In the genomic region with DNA sequence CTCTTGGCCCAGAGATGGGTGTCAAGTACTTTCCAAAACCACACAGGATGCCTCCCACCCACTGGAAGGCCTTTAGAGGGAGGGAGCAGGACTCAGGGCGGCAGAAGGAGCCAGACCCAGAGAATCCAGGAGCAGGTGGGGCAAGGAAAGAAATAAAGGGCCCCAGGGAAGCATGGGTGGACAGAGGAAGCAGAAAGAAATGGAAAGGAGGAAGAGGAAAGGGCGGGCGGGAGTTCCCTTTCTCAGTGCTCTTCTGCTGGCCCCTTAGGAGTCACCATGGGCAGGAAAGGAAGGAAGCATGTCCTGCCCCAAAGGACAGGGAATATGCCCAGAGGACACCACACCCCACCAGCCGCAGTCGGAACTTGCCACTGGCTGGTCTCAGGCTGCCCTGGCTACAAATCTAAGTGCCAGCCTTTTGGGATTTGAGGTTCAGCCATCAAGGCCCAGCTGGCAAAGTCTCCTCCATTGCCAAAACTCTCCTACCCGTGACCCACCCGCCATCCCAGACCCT, we compare ENCODE assay signal across 16 mouse cellular contexts. TPM values are rescaled to one million over a fixed set of nuclear protein-coding genes. Genes with fewer than 3 reads are reported as not detected.
DNase-seq lines count a peak whose midpoint lies in the region; ATAC-seq and TF ChIP-seq lines count a peak whose summit lies in the region.
"Had no signal": no experiment of that assay in that cellular context is flagged by ENCODE, and none has a peak within 500 bp of the region (broad histone marks: within the 10 kb centered on the region; RNA-seq: fewer than 3 reads in every experiment).

No protein-coding gene starts in this region.

- H3K4me1 ChIP-seq in heart, embryonic 10.5 days = peaks cover 67% of the 10 kb centered on the region
- H3K4me1 ChIP-seq in stomach, embryonic 14.5 days (ENCODE audit: control insufficient read depth, insufficient read depth, low read length) = peaks cover 22% of the 10 kb centered on the region
- no peaks in the 10 kb centered on the region for H3K4me1 ChIP-seq in stomach, postnatal 0 days (replicated peaks; ENCODE audit: control insufficient read depth, insufficient read depth)
- H3K4me1 ChIP-seq in limb, embryonic 11.5 days (ENCODE audit: control insufficient read depth, insufficient read depth, low read length) = peaks cover 44% of the 10 kb centered on the region

- DNase-seq in heart, embryonic 10.5 days (ENCODE audit: low spot score) = no peak
- no peak for DNase-seq in heart, postnatal 10 days
- no peak for DNase-seq in stomach, postnatal 0 days (ENCODE audit: low spot score)
- DNase-seq in limb, embryonic 11.5 days (ENCODE audit: low spot score) = no peak
- no peak for DNase-seq in cerebellum, postnatal 4 days (ENCODE audit: low spot score in 2 of 2)
- no peak for DNase-seq in layer of hippocampus, postnatal 36 days
- DNase-seq: adrenal gland, adult 8-10 months; cerebellum, postnatal 36 days; kidney, adult 2 months; lung, embryonic 14.5 days; right cerebral cortex, postnatal 14 days had no signal

- H3K4me3 ChIP-seq in heart, embryonic 10.5 days = no peak overlapping the region
- H3K4me3 ChIP-seq in stomach, embryonic 14.5 days (ENCODE audit: low read depth, low read length) = no peak overlapping the region
- H3K4me3 ChIP-seq in stomach, postnatal 0 days (ENCODE audit: low read depth, low read length) = no peak overlapping the region
- no peak overlapping the region for H3K4me3 ChIP-seq in limb, embryonic 11.5 days (ENCODE audit: low read depth, low read length)
- H3K4me3 ChIP-seq: hindbrain, embryonic 15.5 days had no signal

- TF ChIP-seq CTCF in stomach, postnatal 0 days (IDR thresholded peaks at IDR 0.05; ENCODE audit: low read depth) = no peak

- no peak for TF ChIP-seq EP300 in stomach, postnatal 0 days (optimal IDR thresholded peaks at IDR 0.05)

- no peak overlapping the region for H3K4me2 ChIP-seq in stomach, embryonic 14.5 days (replicated peaks; ENCODE audit: low read depth, low read length)
- H3K4me2 ChIP-seq in stomach, postnatal 0 days (replicated peaks; ENCODE audit: low read depth) = no peak overlapping the region
- no peak overlapping the region for H3K4me2 ChIP-seq in limb, embryonic 11.5 days (ENCODE audit: low read depth, severe bottlenecking)
- H3K4me2 ChIP-seq: hindbrain, embryonic 15.5 days; lung, embryonic 14.5 days had no signal

- H3K9me3 ChIP-seq in heart, embryonic 10.5 days = no peaks in the 10 kb centered on the region
- H3K9me3 ChIP-seq in stomach, embryonic 14.5 days (ENCODE audit: control insufficient read depth, low read depth, low read length) = no peaks in the 10 kb centered on the region
- no peaks in the 10 kb centered on the region for H3K9me3 ChIP-seq in stomach, postnatal 0 days (ENCODE audit: control insufficient read depth, low read length)
- no peaks in the 10 kb centered on the region for H3K9me3 ChIP-seq in limb, embryonic 11.5 days (ENCODE audit: control insufficient read depth, low read length)
- H3K9me3 ChIP-seq: hindbrain, embryonic 15.5 days had no signal

- peaks cover 7% of the 10 kb centered on the region for H3K27me3 ChIP-seq in heart, embryonic 10.5 days (ENCODE audit: insufficient read depth, poor library complexity, severe bottlenecking)
- H3K27me3 ChIP-seq in stomach, embryonic 14.5 days (ENCODE audit: control insufficient read depth, insufficient read depth, low read length) = no peaks in the 10 kb centered on the region
- H3K27me3 ChIP-seq in stomach, postnatal 0 days (ENCODE audit: control insufficient read depth, insufficient read depth, low read length) = no peaks in the 10 kb centered on the region
- no peaks in the 10 kb centered on the region for H3K27me3 ChIP-seq in limb, embryonic 11.5 days (ENCODE audit: control insufficient read depth, insufficient read depth, low read length)
- H3K27me3 ChIP-seq: hindbrain, embryonic 15.5 days; Patski had no signal

- intact Hi-C loops in heart, postnatal 10 days (cut with DNase I) = no loop called here

- no peak overlapping the region for H3K9ac ChIP-seq in stomach, embryonic 14.5 days (replicated peaks; ENCODE audit: low read depth, low read length)
- no peak overlapping the region for H3K9ac ChIP-seq in stomach, postnatal 0 days (ENCODE audit: low read length)
- no peak overlapping the region for H3K9ac ChIP-seq in limb, embryonic 11.5 days (ENCODE audit: low read length)
- H3K9ac ChIP-seq: hindbrain, embryonic 15.5 days; lung, embryonic 14.5 days had no signal

- peak overlapping the region; percentile 62; the same call in 1 of the 2 replicates for H3K27ac ChIP-seq in heart, embryonic 10.5 days
- H3K27ac ChIP-seq in stomach, embryonic 14.5 days (ENCODE audit: low read length) = peak overlapping the region; percentile 10; the same call in 1 of the 2 replicates
- H3K27ac ChIP-seq in stomach, postnatal 0 days (replicated peaks) = no peak overlapping the region
- peak overlapping the region; percentile 77 for H3K27ac ChIP-seq in limb, embryonic 11.5 days (replicated peaks; ENCODE audit: low read depth, low read length)
- H3K27ac ChIP-seq: hindbrain, embryonic 15.5 days had no signal

- WGBS in heart, embryonic 10.5 days = 67% methylated on average over 7 of the region's 7 CpGs
- 82% methylated on average over 7 of the region's 7 CpGs for WGBS in stomach, embryonic 14.5 days
- 82% methylated on average over 7 of the region's 7 CpGs for WGBS in stomach, postnatal 0 days
- 66% methylated on average over 7 of the region's 7 CpGs for WGBS in limb, embryonic 11.5 days

- H3K36me3 ChIP-seq in heart, embryonic 10.5 days = no peaks in the 10 kb centered on the region
- H3K36me3 ChIP-seq in stomach, embryonic 14.5 days (ENCODE audit: control insufficient read depth, insufficient read depth, low read length) = no peaks in the 10 kb centered on the region
- no peaks in the 10 kb centered on the region for H3K36me3 ChIP-seq in stomach, postnatal 0 days (ENCODE audit: control insufficient read depth, insufficient read depth, low read length)
- H3K36me3 ChIP-seq in limb, embryonic 11.5 days (ENCODE audit: control insufficient read depth, insufficient read depth, low read length) = no peaks in the 10 kb centered on the region
- H3K36me3 ChIP-seq: hindbrain, embryonic 15.5 days had no signal

- no peak for ATAC-seq in stomach, embryonic 14.5 days (ENCODE audit: insufficient number of reproducible peaks, insufficient read depth, low FRiP score, low read depth)
- ATAC-seq in stomach, postnatal 0 days (ENCODE audit: low FRiP score, low TSS enrichment) = no peak
- ATAC-seq in limb, embryonic 11.5 days (ENCODE audit: insufficient number of reproducible peaks, low FRiP score, low TSS enrichment, low read depth) = no peak
- ATAC-seq: Patski had no signal

RNA-seq across cellular contexts. Expression of a gene that starts 2.7 kb away (rescaled TPM):
- 0.28 and 0.60 TPM in 2 replicates for polyA plus RNA-seq in heart, embryonic 10.5 days (2016; fragmentation: Nextera tagmentation; extraction: Ambion mirVana)
- 1 to 10 TPM; 3.5 to 3.9 TPM for total RNA-seq in heart, postnatal 10 days (2021)
- 0.38 and 0.41 TPM in 2 replicates for polyA plus RNA-seq in stomach, embryonic 14.5 days (2014; fragmentation: Nextera tagmentation; extraction: Ambion mirVana)
- 0.19 and 0.22 TPM in 2 replicates for polyA plus RNA-seq in stomach, postnatal 0 days (2015; fragmentation: Nextera tagmentation; extraction: Ambion mirVana)
- 1.3 and 1.5 TPM in 2 replicates for polyA plus RNA-seq in limb, embryonic 11.5 days (2014; fragmentation: Nextera tagmentation; extraction: Ambion mirVana)
- total RNA-seq in layer of hippocampus, postnatal 36 days (2021) = 1 to 10 TPM; 1.1 to 1.2 TPM

RNA-seq across cellular contexts. Expression of a gene that starts 33.9 kb away (rescaled TPM):
- polyA plus RNA-seq in heart, embryonic 10.5 days (2016; fragmentation: Nextera tagmentation; extraction: Ambion mirVana) = not detected in 2 replicates
- under 1 TPM; 0.25 to 0.41 TPM for total RNA-seq in heart, postnatal 10 days (2021)
- polyA plus RNA-seq in stomach, embryonic 14.5 days (2014; fragmentation: Nextera tagmentation; extraction: Ambion mirVana) = not detected in 2 replicates
- not detected in 2 replicates for polyA plus RNA-seq in stomach, postnatal 0 days (2015; fragmentation: Nextera tagmentation; extraction: Ambion mirVana)
- not detected in 2 replicates for polyA plus RNA-seq in limb, embryonic 11.5 days (2014; fragmentation: Nextera tagmentation; extraction: Ambion mirVana)
- total RNA-seq in layer of hippocampus, postnatal 36 days (2021) = not detected
- total RNA-seq: left cerebral cortex, postnatal 36 days had no signal
- polyA plus RNA-seq: heart, embryonic 14.5 days; hindbrain, embryonic 15.5 days; kidney, adult 2 months; lung, embryonic 14.5 days had no signal

RNA-seq across cellular contexts. Expression of a gene that starts 34.5 kb away (rescaled TPM):
- not detected in 2 replicates for polyA plus RNA-seq in heart, embryonic 10.5 days (2016; fragmentation: Nextera tagmentation; extraction: Ambion mirVana)
- total RNA-seq in heart, postnatal 10 days (2021) = not detected
- not detected in 2 replicates for polyA plus RNA-seq in stomach, embryonic 14.5 days (2014; fragmentation: Nextera tagmentation; extraction: Ambion mirVana)
- not detected in 2 replicates for polyA plus RNA-seq in stomach, postnatal 0 days (2015; fragmentation: Nextera tagmentation; extraction: Ambion mirVana)
- not detected in 2 replicates for polyA plus RNA-seq in limb, embryonic 11.5 days (2014; fragmentation: Nextera tagmentation; extraction: Ambion mirVana)
- not detected for total RNA-seq in layer of hippocampus, postnatal 36 days (2021)
- polyA plus RNA-seq: heart, embryonic 14.5 days; hindbrain, embryonic 15.5 days; kidney, adult 2 months; lung, embryonic 14.5 days; Patski had no signal

RNA-seq across cellular contexts. Expression of a gene that starts 47.2 kb away (rescaled TPM):
- 2.7 and 5.2 TPM in 2 replicates for polyA plus RNA-seq in heart, embryonic 10.5 days (2016; fragmentation: Nextera tagmentation; extraction: Ambion mirVana)
- total RNA-seq in heart, postnatal 10 days (2021) = 10 to 100 TPM; 27.1 to 36.6 TPM
- polyA plus RNA-seq in stomach, embryonic 14.5 days (2014; fragmentation: Nextera tagmentation; extraction: Ambion mirVana) = 15.6 and 16.9 TPM in 2 replicates
- 13.5 and 15.2 TPM in 2 replicates for polyA plus RNA-seq in stomach, postnatal 0 days (2015; fragmentation: Nextera tagmentation; extraction: Ambion mirVana)
- 3.8 and 5.0 TPM in 2 replicates for polyA plus RNA-seq in limb, embryonic 11.5 days (2014; fragmentation: Nextera tagmentation; extraction: Ambion mirVana)
- total RNA-seq in layer of hippocampus, postnatal 36 days (2021) = 1 to 10 TPM; 7.5 to 8.9 TPM
- polyA plus RNA-seq: Patski had no signal
